Mouse (Mus musculus): ENCODE measurements around the gene Mettl21e. TPM values are rescaled to one million over a fixed set of nuclear protein-coding genes. Genes with fewer than 3 reads are reported as not detected.
"Not testable (repeated sequence)": the region's sequence is repeated elsewhere in the genome, so short reads cannot be mapped to it uniquely, and the experiment has no call there.

Mettl21e gene
- 0.08 TPM in 1 of 2 replicates, not detected in the other for polyA plus RNA-seq (2015; fragmentation: Nextera tagmentation; extraction: Ambion mirVana)

- WGBS: 78% methylated on average over 1 of the region's 1 CpGs
- Histone ChIP-seq H3K27me3 (no peaks in the 10 kb centered on the region), H3K9me3 (replicated peaks) (no peaks in the 10 kb centered on the region), H3K4me3 (no peak within 1 kb of the TSS), H3K4me1 (no peaks in the 10 kb centered on the region), H3K27ac (no peak within 1 kb of the TSS), H3K36me3 (ENCODE audit: poor library complexity, severe bottlenecking) (no peaks in the 10 kb centered on the region), H3K4me2 (no peak within 1 kb of the TSS), H3K9ac (no peak within 1 kb of the TSS)
- no peak for ATAC-seq
Measured at GRCm38 (mm10) chr1:44218876-44219275, at the start of gene Mettl21e. TSS of gene Mettl21e (minus strand) at chr1:44218961.

DNA sequence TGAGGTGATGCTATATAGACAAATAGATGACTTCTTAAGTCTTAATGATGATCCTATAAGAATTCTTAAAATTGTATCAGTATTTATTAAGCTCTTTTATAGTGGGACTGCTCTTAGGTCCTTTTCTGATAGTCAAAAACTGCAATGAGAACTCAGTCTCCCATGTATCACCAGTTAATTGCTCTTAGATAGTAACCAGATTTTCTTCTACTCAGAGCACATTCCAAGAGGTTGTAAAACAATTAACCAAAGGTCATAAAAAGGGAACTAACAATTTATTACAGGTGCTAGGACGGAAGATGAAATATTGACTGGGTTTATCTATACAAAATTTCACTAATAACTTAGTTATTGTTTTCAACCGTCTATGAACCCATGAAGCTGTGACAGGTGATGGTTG is 21.7 kb upstream of the Mettl21e start:
- H3K27ac ChIP-seq; ATAC-seq; H3K27me3 ChIP-seq; H3K4me1 ChIP-seq; H3K4me3 ChIP-seq; H3K4me2 ChIP-seq; H3K36me3 ChIP-seq (ENCODE audit: poor library complexity, severe bottlenecking); H3K9ac ChIP-seq; H3K9me3 ChIP-seq (replicated peaks): not testable (repeated sequence)
- WGBS: 86% methylated on average over 2 of the region's 2 CpGs

DNA sequence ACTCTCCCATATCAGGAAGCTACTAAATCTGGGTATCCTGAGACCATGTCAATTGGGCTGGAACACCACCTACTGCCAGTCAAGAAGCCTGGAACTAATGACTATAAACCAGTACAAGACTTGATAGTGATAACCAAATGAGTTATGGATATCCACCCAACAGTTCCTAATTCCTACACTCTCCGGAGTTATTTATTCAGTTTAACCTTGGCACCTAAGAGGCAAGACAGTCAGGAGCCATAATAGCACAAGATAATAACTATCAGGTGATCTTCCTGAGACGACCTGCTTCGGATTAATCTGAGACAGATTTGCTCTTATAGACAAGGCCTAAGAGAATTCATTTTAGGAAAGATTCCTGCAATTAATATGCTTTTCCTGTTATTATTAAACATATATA is 21.2 kb upstream of the Mettl21e start:
- WGBS: 89% methylated on average over 3 of the region's 3 CpGs
- no peaks in the 10 kb centered on the region for H3K36me3 ChIP-seq (ENCODE audit: poor library complexity, severe bottlenecking)
- no peak for ATAC-seq

DNA sequence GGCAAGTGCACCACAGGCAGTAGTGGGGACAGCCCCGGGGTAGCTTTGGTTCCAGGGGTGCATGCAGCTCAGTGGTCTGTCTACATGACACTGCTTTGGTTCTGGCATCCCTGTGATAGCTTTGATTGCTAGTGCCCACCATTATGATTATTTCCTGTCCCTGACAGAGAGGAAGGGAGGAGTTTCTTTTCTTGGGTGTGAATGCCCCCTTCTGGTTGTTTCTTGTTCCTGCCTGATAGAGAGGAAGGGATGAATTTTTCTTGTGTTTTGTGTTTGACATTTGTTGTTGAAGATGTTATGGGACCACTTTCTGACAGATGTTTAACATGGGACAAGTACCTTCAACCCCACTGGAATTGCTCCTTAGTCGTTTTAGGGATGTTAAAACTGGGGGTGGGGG is 18.5 kb upstream of the Mettl21e start:
- WGBS: 82% methylated on average over 2 of the region's 2 CpGs
- no peaks in the 10 kb centered on the region for H3K36me3 ChIP-seq (ENCODE audit: poor library complexity, severe bottlenecking)
- H3K4me2 ChIP-seq: no peak overlapping the region
- H3K9ac ChIP-seq: no peak overlapping the region
- no peaks in the 10 kb centered on the region for H3K4me1 ChIP-seq
- no peak for ATAC-seq
- H3K9me3 ChIP-seq (replicated peaks): no peaks in the 10 kb centered on the region
- H3K4me3 ChIP-seq: no peak overlapping the region
- H3K27me3 ChIP-seq: no peaks in the 10 kb centered on the region
- H3K27ac ChIP-seq: no peak overlapping the region

More for the DNA sequence above, 21.2 kb upstream of the Mettl21e start:
- no peak overlapping the region for H3K4me3 ChIP-seq
- no peak overlapping the region for H3K9ac ChIP-seq
- H3K9me3 ChIP-seq (replicated peaks): no peaks in the 10 kb centered on the region
- no peaks in the 10 kb centered on the region for H3K27me3 ChIP-seq
- no peak overlapping the region for H3K27ac ChIP-seq
- no peak overlapping the region for H3K4me2 ChIP-seq
- no peaks in the 10 kb centered on the region for H3K4me1 ChIP-seq

- Histone ChIP-seq H3K9ac (no peak overlapping the region), H3K27me3 (no peaks in the 10 kb centered on the region), H3K27ac (no peak overlapping the region), H3K4me3 (no peak overlapping the region), H3K4me1 (no peaks in the 10 kb centered on the region), H3K4me2 (no peak overlapping the region), H3K9me3 (replicated peaks) (no peaks in the 10 kb centered on the region), H3K36me3 (ENCODE audit: poor library complexity, severe bottlenecking) (no peaks in the 10 kb centered on the region)
- 76% methylated on average over 2 of the region's 2 CpGs for WGBS
- ATAC-seq: no peak
Measured at GRCm38 (mm10) chr1:44235311-44235710, 16.6 kb upstream of the Mettl21e start.

DNA sequence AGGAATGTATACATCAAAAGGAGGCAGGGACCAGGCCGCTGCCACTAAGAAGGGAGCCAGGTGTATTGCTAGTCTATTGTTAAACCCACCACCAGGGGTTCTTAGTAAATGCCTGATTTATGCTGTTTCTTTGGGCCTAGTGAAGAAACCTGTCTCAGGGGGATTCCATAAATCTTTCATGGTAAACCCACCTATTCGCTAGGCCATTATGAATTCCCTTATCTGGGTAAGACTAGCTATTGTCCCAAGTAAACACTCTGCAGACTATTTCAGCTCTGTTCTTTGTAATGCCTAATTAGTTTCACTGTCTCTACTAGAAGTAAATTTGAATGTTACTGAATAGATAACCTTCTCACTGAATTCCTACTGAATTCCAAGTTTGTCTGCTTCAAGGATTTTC is 15.8 kb upstream of the Mettl21e start:
- 95% methylated on average over 2 of the region's 2 CpGs for WGBS
- H3K9me3 ChIP-seq (replicated peaks); H3K4me2 ChIP-seq; H3K36me3 ChIP-seq (ENCODE audit: poor library complexity, severe bottlenecking); H3K9ac ChIP-seq; H3K27ac ChIP-seq; H3K4me3 ChIP-seq; H3K27me3 ChIP-seq; ATAC-seq; H3K4me1 ChIP-seq: not testable (repeated sequence)

- Histone ChIP-seq H3K4me3 (no peak overlapping the region), H3K27ac (no peak overlapping the region), H3K36me3 (ENCODE audit: poor library complexity, severe bottlenecking) (no peaks in the 10 kb centered on the region), H3K27me3 (no peaks in the 10 kb centered on the region), H3K9ac (no peak overlapping the region), H3K9me3 (replicated peaks) (no peaks in the 10 kb centered on the region), H3K4me2 (no peak overlapping the region), H3K4me1 (no peaks in the 10 kb centered on the region)
- peak; percentile 88 for ATAC-seq
- WGBS: 67% methylated on average over 2 of the region's 2 CpGs
Measured at GRCm38 (mm10) chr1:44229044-44229443, 10.3 kb upstream of the Mettl21e start.

GRCm38 (mm10) chr1:44217118-44217517 is 1.6 kb downstream of the Mettl21e start:
- no peak for ATAC-seq
- WGBS: 79% methylated on average over 2 of the region's 2 CpGs

DNA sequence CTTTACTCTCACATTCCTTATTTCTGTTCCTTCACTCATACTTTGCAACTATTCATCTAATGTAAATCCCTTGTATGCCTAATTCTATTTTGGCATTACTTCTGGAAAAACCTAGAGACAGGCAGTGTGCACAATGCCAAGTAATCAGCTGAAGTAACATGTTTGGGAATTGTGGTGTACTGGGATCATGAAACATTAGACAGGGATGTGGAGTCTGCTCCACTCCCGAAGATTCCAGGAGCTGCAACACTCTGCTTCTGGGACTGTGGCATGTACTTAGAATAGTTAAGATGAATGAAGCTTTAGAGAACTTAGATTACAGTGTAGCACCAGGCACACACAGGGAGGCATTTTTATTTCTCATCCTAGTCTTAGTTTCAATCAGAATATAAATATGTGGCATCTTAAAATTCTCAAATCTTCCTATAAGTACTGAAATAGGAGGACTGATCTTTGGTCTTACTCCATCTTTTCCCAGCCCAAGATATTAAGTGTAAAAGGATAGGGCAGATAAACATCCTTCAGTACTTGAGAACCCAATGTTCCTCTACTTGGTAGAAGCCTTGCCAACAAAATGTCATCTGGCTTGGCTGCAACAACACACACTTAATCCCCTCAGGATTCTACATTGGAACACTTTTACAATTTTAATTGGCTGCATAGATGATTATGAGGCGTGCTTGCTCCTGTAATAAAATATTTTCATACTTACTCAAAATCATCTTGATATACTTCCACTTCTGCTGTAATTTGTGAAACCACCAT is 2.2 kb downstream of the Mettl21e start:
- Histone ChIP-seq H3K27ac (no peak overlapping the region), H3K9ac (no peak overlapping the region), H3K36me3 (ENCODE audit: poor library complexity, severe bottlenecking) (no peaks in the 10 kb centered on the region), H3K4me3 (no peak overlapping the region), H3K4me1 (no peaks in the 10 kb centered on the region), H3K27me3 (no peaks in the 10 kb centered on the region), H3K9me3 (replicated peaks) (no peaks in the 10 kb centered on the region), H3K4me2 (no peak overlapping the region)
- no peak for ATAC-seq
- WGBS: 79% methylated on average over 2 of the region's 2 CpGs

More at GRCm38 (mm10) chr1:44217118-44217517, 1.6 kb downstream of the Mettl21e start:
- no peak overlapping the region for H3K4me2 ChIP-seq
- no peaks in the 10 kb centered on the region for H3K27me3 ChIP-seq
- no peak overlapping the region for H3K27ac ChIP-seq
- no peaks in the 10 kb centered on the region for H3K36me3 ChIP-seq (ENCODE audit: poor library complexity, severe bottlenecking)
- no peak overlapping the region for H3K4me3 ChIP-seq
- no peak overlapping the region for H3K9ac ChIP-seq
- no peaks in the 10 kb centered on the region for H3K4me1 ChIP-seq
- H3K9me3 ChIP-seq (replicated peaks): no peaks in the 10 kb centered on the region

DNA sequence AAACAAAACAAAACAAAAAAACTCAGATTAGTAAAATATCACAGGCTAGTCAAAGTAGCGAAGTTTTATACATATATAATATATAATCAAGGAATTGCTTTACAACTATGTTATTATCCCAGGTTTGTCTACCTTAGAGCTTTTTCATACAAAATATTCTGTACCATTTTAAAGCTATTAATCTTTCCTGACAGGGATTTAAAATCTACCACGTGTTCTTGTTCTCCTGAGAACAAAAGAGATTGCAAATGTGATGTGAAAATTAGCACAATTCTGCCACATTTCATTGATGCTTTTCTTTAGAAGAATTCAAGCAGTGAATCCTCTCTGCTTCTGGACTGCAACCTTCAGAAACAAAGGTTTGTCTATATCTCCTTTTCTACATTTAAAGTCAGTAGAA is 4.3 kb downstream of the Mettl21e start:
- Histone ChIP-seq H3K9ac (no peak overlapping the region), H3K4me3 (no peak overlapping the region), H3K27ac (no peak overlapping the region), H3K9me3 (replicated peaks) (no peaks in the 10 kb centered on the region), H3K36me3 (ENCODE audit: poor library complexity, severe bottlenecking) (no peaks in the 10 kb centered on the region), H3K4me1 (no peaks in the 10 kb centered on the region), H3K4me2 (no peak overlapping the region), H3K27me3 (no peaks in the 10 kb centered on the region)
- WGBS: 52% methylated on average over 2 of the region's 2 CpGs
- no peak for ATAC-seq

- H3K27me3 ChIP-seq: peaks cover 3% of the 10 kb centered on the region; the same call in 1 of the 2 replicates
- no peaks in the 10 kb centered on the region for H3K36me3 ChIP-seq (ENCODE audit: poor library complexity, severe bottlenecking)
- no peak overlapping the region for H3K4me2 ChIP-seq
- no peak for ATAC-seq
- 92% methylated on average over 15 of the region's 15 CpGs for WGBS
- H3K9ac ChIP-seq: no peak overlapping the region
- H3K4me3 ChIP-seq: no peak overlapping the region
- no peak overlapping the region for H3K27ac ChIP-seq
- H3K9me3 ChIP-seq (replicated peaks): no peaks in the 10 kb centered on the region
- H3K4me1 ChIP-seq: peaks cover 7% of the 10 kb centered on the region; the same call in 1 of the 2 replicates
Measured at GRCm38 (mm10) chr1:44202876-44203275, 15.9 kb downstream of the Mettl21e start.

DNA sequence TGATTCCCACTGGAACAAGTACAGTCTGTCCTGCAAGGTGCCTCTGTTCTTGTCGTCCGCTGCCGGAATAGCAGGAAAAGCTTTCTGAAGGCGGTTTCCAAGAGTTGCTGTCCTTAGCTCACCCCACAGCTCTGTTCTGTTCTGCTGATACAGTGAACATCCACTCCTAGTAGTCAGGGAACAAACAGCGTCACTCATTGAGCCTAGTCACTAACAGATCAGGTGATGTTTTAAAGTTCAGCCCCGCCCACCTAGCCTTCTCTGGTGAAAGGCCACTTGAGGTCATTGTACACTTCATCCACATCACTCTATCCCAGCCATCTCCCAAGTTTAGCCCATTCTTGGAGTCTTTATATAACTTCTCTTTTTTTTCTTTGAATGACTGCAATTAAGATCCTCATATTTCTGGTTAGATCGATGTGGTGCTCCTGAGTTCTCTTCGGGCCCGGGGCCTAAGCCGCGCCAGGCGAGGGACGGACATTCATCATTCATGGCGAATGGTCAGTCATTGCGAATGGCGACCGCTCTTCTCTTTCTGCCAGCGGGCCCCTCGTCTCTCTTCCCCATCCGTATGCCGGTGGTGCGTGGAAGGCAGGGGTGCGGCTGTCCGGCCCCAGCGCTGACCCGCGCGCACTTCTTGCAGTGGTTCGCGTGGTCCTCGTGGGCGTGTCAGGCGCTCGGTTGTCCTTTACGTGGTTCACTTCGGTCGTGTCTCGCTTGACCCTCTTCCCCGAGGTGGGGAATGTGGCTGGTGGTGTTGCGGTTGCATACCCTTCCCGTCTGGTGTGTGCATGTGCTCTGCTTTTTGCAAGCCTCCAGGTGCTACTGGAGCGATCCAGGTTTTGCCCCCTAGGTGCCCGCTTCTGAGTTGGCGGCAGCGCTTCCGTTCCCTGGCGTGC is 20.2 kb downstream of the Mettl21e start:
- H3K4me3 ChIP-seq: peak overlapping the region; percentile 48
- no peak overlapping the region for H3K27ac ChIP-seq
- H3K9me3 ChIP-seq (replicated peaks): no peaks in the 10 kb centered on the region
- peak overlapping the region; percentile 56 for H3K9ac ChIP-seq
- no peaks in the 10 kb centered on the region for H3K36me3 ChIP-seq (ENCODE audit: poor library complexity, severe bottlenecking)
- peak overlapping the region; percentile 84 for H3K4me2 ChIP-seq
- ATAC-seq: peak; percentile 67
- peaks cover 3% of the 10 kb centered on the region; the same call in 1 of the 2 replicates for H3K27me3 ChIP-seq
- WGBS: 15% methylated on average over 47 of the region's 47 CpGs
- H3K4me1 ChIP-seq: peaks cover 7% of the 10 kb centered on the region; the same call in 1 of the 2 replicates
